Mouse (Mus musculus) forebrain, embryonic 11.5 days (tissue): ENCODE measurements around the gene Fxyd7. TPM values are rescaled to one million over a fixed set of nuclear protein-coding genes. Genes with fewer than 3 reads are reported as not detected.

Experiments used
- ATAC-seq: fragments of 200-750 bp; cut with Nextera tagmentation; replicated peaks from 2 replicates; pipeline ENCODE4 v1.8.0; 2017; ENCODE audit warnings: moderate TSS enrichment; ENCODE audit not compliant: low FRiP score
- DNase-seq: peaks from one replicate; pipeline ENCODE4 v3.0.0-alpha.2; 2017; ENCODE audit warnings: low spot score
- H3K27ac ChIP-seq: fragments of 300-500 bp; sonication (generic); 2 replicates; pipeline ENCODE4 v1.5.1; 2014; ENCODE audit warnings: low read depth, low read length
- H3K27me3 ChIP-seq: fragments of 300-500 bp; sonication (generic); 2 replicates; pipeline ENCODE4 v1.6.1; 2014; ENCODE audit warnings: mild to moderate bottlenecking, low read length, mixed read lengths; ENCODE audit not compliant: control insufficient read depth, insufficient read depth
- H3K36me3 ChIP-seq: fragments of 300-500 bp; sonication (generic); 2 replicates; pipeline ENCODE4 v1.6.1; 2014; ENCODE audit warnings: mild to moderate bottlenecking, low read length, moderate library complexity, mixed read lengths; ENCODE audit not compliant: control insufficient read depth, insufficient read depth
- H3K4me1 ChIP-seq: fragments of 300-500 bp; sonication (generic); replicated peaks from 2 replicates; pipeline ENCODE4 v1.6.1; 2014; ENCODE audit warnings: low read length, mixed read lengths; ENCODE audit not compliant: control insufficient read depth, insufficient read depth
- H3K4me2 ChIP-seq: fragments of 300-500 bp; sonication (generic); 2 replicates; pipeline ENCODE4 v1.6.1; 2014; ENCODE audit warnings: low read depth, mild to moderate bottlenecking, low read length, moderate library complexity, mixed read lengths; ENCODE audit not compliant: severe bottlenecking
- H3K4me3 ChIP-seq: fragments of 300-500 bp; sonication (generic); 2 replicates; pipeline ENCODE4 v1.5.1; 2014; ENCODE audit warnings: low read depth, low read length
- H3K9ac ChIP-seq: fragments of 300-500 bp; sonication (generic); 2 replicates; pipeline ENCODE4 v1.6.1; 2014; ENCODE audit warnings: low read length
- H3K9me3 ChIP-seq: fragments of 300-500 bp; sonication (generic); 2 replicates; pipeline ENCODE4 v1.6.1; 2016; ENCODE audit warnings: low read length, mixed read lengths; ENCODE audit not compliant: control insufficient read depth
- WGBS: fragments of 180-500 bp; shearing (Covaris S2); extraction: QIAGEN DNeasy Blood & Tissue Kit; methylation state at CpG from one replicate; pipeline ENCODE4 v1.1.7; 2014; 5-methylcytosine and 5-hydroxymethylcytosine counted together
- polyA plus RNA-seq: library from polyadenylated mRNA; unstranded; fragments of >200 nt; fragmentation: Nextera tagmentation; extraction: Ambion mirVana; gene quantifications from 2 replicates; pipeline ENCODE4 v1.2.1, GENCODE M21; 2014

Gene Fxyd7
- polyA plus RNA-seq, 1 experiment from 2014 or later: 4.1 TPM

DNA sequence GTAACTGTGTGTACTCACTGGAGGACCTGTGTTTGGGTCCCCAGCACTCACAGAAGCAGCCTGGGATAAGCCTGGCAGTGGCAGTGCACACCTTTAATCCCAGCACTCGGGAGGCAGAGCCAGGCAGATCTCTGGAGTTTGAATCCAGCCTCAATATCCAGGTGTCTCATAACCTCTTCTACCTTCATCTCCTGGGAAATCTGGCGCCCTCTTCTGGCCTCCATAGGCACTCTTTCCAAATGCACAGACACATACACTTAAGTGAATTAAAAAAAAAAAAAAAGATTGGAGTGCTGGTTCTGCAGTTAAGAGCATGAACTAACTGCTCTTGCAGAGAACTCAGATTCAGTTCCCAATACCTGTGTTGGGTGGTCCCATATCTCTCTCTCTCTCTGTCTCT lies 20.6 kb downstream of the Fxyd7 start:
- no peak overlapping the region for H3K9ac ChIP-seq
- 66% methylated on average over 2 of the region's 2 CpGs for WGBS
- DNase-seq (no peak), ATAC-seq (no peak)
- no peaks in the 10 kb centered on the region for H3K36me3 ChIP-seq
- H3K27me3 ChIP-seq: no peaks in the 10 kb centered on the region
- no peaks in the 10 kb centered on the region for H3K4me1 ChIP-seq
- no peak overlapping the region for H3K27ac ChIP-seq
- H3K9me3 ChIP-seq: no peaks in the 10 kb centered on the region
- H3K4me2 ChIP-seq: no peak overlapping the region
- no peak overlapping the region for H3K4me3 ChIP-seq

DNA sequence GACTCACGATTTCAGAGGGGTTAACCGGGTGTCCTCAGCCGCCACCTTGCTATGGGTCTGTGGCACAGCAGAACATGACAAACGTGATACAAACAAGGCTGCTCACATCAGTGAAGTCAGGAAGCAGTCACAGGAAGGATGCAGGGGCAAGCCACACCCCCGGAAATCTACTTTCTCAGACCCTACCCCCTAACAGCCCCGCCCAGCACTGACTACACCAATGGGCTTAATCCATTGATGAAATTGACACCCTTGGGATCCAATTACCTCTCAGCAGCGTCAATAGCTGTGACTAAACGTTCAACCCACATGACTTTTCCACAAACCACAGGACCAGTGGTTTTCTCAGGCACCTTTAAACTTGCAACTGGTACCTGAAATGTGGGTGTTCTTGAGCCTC lies 22.7 kb downstream of the Fxyd7 start:
- no peaks in the 10 kb centered on the region for H3K27me3 ChIP-seq
- H3K4me3 ChIP-seq: no peak overlapping the region
- H3K4me1 ChIP-seq: no peaks in the 10 kb centered on the region
- H3K27ac ChIP-seq: no peak overlapping the region
- WGBS: 78% methylated on average over 8 of the region's 8 CpGs
- no peak overlapping the region for H3K4me2 ChIP-seq
- no peak for DNase-seq
- H3K36me3 ChIP-seq: no peaks in the 10 kb centered on the region
- no peaks in the 10 kb centered on the region for H3K9me3 ChIP-seq
- H3K9ac ChIP-seq: no peak overlapping the region
- no peak for ATAC-seq

DNA sequence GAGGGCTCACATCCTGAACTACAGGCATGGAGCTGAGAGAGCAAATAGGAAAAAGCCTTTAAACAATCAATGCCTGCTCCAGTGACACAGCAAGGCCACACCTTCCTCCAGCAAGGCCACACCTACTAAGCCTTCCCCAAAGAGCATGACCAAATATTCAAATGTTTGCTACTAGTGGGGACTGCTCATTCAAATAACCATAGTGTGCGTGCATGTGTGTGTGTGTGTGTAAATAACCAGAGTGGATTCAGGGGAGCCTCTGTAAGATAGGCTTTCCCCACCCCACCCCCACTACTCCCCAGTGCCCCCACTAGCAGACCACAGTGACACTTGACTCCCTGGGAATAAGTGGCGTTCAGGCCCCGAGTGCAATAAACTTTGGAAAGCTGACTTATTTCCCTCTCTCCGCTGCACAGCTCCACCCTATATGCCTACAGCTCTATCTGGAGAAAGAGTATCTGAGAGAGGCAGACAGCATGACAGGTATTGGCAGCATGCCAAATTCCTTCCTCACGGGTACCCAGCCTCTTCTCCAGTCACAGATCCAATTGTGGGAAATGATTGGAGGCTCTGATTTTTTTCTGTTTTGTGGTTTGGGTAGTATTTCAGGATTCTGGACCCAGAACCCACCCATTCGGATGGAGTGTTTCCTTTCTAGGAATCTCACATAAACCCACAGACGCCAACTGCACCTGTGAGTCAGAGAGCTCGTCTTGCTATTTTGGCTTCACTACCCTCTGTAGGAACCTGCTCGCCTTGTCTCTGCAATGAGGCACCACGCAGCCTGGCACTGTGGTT lies 34.0 kb downstream of the Fxyd7 start:
- Histone ChIP-seq H3K4me3 (no peak overlapping the region), H3K4me1 (no peaks in the 10 kb centered on the region), H3K27me3 (no peaks in the 10 kb centered on the region), H3K27ac (no peak overlapping the region), H3K9ac (no peak overlapping the region), H3K4me2 (no peak overlapping the region), H3K9me3 (no peaks in the 10 kb centered on the region), H3K36me3 (no peaks in the 10 kb centered on the region)
- DNase-seq (no peak), ATAC-seq (no peak)
- WGBS: 76% methylated on average over 10 of the region's 10 CpGs

DNA sequence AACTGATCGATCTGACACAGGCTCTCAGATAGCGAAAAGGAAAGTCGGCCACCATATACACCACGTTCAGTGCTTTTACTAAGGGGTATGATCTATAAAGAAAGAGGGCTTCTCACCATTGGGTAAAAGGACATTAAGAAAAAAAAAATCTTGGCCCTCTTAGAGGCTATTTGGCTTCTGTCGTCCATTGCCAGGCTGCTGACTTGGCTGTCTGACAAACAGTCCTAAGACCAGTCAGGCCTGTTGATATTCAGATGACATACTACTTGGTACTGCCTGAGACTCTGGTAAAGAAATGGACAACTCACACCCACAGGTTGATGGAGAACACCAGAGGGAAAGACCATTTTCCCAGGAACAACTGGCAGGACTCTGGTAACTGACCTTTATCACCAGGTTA lies 38.3 kb downstream of the Fxyd7 start:
- no peaks in the 10 kb centered on the region for H3K27me3 ChIP-seq
- WGBS: 90% methylated on average over 5 of the region's 5 CpGs
- no peaks in the 10 kb centered on the region for H3K36me3 ChIP-seq
- no peak for DNase-seq
- no peaks in the 10 kb centered on the region for H3K9me3 ChIP-seq
- H3K4me3 ChIP-seq: no peak overlapping the region
- no peak overlapping the region for H3K4me2 ChIP-seq
- no peak overlapping the region for H3K9ac ChIP-seq
- ATAC-seq: no peak
- no peak overlapping the region for H3K27ac ChIP-seq
- H3K4me1 ChIP-seq: no peaks in the 10 kb centered on the region

DNA sequence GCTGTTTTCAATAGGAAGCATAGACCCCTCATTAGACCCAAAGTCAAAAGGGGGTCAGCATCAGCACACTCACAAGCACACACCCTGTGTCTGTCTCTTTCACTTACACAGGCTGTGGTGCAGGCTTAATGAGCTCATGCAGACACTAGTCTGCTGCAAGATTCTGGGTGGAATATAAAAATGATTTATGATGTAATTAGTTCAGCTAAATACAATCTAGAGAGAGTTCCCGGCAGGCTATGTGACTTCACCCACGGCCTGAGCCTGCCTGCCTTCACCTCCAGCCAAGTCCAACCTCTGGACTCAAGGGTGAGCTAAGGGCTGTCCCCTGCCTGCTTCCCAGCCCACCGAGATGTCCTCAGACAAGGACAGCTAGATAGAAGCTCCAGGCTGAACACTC lies 42.4 kb downstream of the Fxyd7 start:
- no peak overlapping the region for H3K9ac ChIP-seq
- H3K4me3 ChIP-seq: no peak overlapping the region
- DNase-seq: no peak
- H3K9me3 ChIP-seq: no peaks in the 10 kb centered on the region
- ATAC-seq: no peak
- H3K4me1 ChIP-seq: no peaks in the 10 kb centered on the region
- no peaks in the 10 kb centered on the region for H3K36me3 ChIP-seq
- WGBS: 89% methylated on average over 3 of the region's 3 CpGs
- H3K4me2 ChIP-seq: no peak overlapping the region
- no peaks in the 10 kb centered on the region for H3K27me3 ChIP-seq
- no peak overlapping the region for H3K27ac ChIP-seq

DNA sequence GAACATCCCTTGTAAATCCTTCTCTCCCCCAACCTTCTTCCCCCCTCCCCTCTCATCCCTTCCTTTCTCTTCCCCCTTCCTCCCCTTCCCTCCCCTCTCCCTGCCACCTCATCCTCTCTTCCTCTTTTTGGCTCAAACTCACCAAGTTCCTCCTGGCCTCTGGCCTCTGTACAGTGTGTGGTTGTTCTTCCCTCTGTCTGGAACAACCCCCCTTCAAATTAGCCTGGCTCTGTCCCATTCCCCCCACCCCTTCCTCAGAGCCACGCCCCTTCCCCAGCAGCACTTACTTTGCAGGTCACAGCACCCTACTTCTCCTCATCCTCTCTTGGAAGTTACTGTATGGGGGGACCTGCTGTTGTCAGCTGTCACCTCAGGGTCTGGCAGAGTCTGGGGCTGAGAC lies 43.1 kb downstream of the Fxyd7 start:
- H3K27ac ChIP-seq: no peak overlapping the region
- no peak for ATAC-seq
- WGBS: 69% methylated on average over 1 of the region's 1 CpGs
- no peak overlapping the region for H3K4me3 ChIP-seq
- no peaks in the 10 kb centered on the region for H3K36me3 ChIP-seq
- DNase-seq: no peak
- no peaks in the 10 kb centered on the region for H3K4me1 ChIP-seq
- no peaks in the 10 kb centered on the region for H3K27me3 ChIP-seq
- H3K4me2 ChIP-seq: no peak overlapping the region
- H3K9me3 ChIP-seq: no peaks in the 10 kb centered on the region
- H3K9ac ChIP-seq: no peak overlapping the region

DNA sequence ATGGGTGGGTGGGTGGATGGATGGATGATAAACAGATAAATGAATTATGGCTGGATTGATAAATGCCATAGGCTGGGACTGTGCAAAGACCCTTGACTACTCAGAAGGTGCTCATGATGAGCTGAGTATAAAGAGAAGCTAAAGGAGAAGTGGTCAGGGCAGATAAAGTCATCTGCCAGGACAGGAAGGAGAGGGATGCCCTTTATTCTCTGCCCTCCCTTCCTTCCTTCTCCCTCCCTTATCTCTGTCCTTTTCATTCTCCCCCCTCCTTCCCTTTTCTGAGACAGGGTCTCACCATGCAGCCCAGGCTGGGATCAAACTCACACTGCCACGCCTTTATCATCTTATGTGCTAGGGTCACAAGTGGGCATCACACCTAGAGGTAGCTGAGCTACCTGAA lies 43.5 kb downstream of the Fxyd7 start:
- H3K9me3 ChIP-seq: no peaks in the 10 kb centered on the region
- no peaks in the 10 kb centered on the region for H3K36me3 ChIP-seq
- no peak overlapping the region for H3K9ac ChIP-seq
- H3K27me3 ChIP-seq: no peaks in the 10 kb centered on the region
- no peak overlapping the region for H3K4me2 ChIP-seq
- WGBS: 83% methylated on average over 1 of the region's 1 CpGs
- H3K4me1 ChIP-seq: no peaks in the 10 kb centered on the region
- DNase-seq: no peak
- H3K4me3 ChIP-seq: no peak overlapping the region
- H3K27ac ChIP-seq: no peak overlapping the region
- no peak for ATAC-seq

DNA sequence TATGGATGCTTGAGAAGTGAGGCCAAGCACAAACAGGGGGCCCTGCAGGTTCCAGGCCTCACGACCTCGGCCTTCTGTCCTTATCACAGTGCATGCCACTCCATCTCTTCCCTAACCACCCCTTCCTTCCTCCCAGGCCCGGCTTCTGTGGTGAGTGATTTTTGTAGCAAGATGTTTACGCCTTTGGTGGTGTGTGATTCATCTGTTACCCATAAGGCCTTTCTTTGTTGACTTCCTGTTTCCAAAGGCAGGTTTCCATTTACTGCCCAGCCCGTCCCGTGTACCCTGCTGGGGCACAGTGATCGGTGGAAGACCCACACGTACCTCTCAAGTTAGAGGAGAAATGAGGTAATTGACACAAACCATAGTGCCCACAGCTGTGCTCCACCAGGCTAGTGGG lies 48.6 kb downstream of the Fxyd7 start:
- no peak for ATAC-seq
- WGBS: 86% methylated on average over 8 of the region's 8 CpGs
- H3K36me3 ChIP-seq: no peaks in the 10 kb centered on the region

DNA sequence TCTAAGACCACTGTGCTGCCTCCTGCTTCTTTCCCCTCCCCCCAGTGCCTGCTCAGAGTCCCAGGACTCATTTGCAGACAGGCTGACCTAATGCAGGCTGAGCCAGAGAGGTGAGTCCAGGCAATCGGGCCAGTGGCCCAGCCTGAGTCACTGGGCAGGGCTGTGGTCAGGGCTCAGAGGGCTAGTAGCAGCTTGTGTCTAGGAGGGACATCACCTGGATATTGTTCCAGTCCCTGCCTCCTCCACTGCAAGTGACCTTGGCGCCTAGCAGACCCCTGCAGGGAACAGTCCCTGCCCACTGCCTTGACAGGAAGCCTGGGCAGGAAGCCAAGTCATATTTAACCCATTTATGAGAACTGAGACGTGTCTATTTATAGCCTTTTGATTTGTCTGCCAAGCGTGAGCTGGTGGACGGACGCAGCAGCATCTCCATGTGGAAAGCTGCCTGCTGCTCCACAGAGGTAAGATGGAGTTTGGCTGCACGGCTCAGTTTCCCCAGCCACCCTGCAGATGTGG lies 50.7 kb downstream of the Fxyd7 start:
- no peak overlapping the region for H3K27ac ChIP-seq
- ATAC-seq: no peak
- peaks cover 2% of the 10 kb centered on the region; the same call in 1 of the 2 replicates for H3K9me3 ChIP-seq
- H3K36me3 ChIP-seq: no peaks in the 10 kb centered on the region
- H3K9ac ChIP-seq: no peak overlapping the region
- no peak overlapping the region for H3K4me3 ChIP-seq
- DNase-seq: no peak
- H3K27me3 ChIP-seq: no peaks in the 10 kb centered on the region
- 61% methylated on average over 7 of the region's 7 CpGs for WGBS
- no peak overlapping the region for H3K4me2 ChIP-seq
- H3K4me1 ChIP-seq: no peaks in the 10 kb centered on the region

More for the DNA sequence above, 48.6 kb downstream of the Fxyd7 start:
- DNase-seq: no peak
- Histone ChIP-seq H3K27ac (no peak overlapping the region), H3K9me3 (no peaks in the 10 kb centered on the region), H3K27me3 (no peaks in the 10 kb centered on the region), H3K4me1 (no peaks in the 10 kb centered on the region), H3K4me2 (no peak overlapping the region), H3K4me3 (no peak overlapping the region), H3K9ac (no peak overlapping the region)
